Mouse (Mus musculus) heart, embryonic 11.5 days (tissue): ENCODE measurements around the gene Tacc2. TPM values are rescaled to one million over a fixed set of nuclear protein-coding genes. Genes with fewer than 3 reads are reported as not detected.

Experiments used
- ATAC-seq: fragments of 200-750 bp; cut with Nextera tagmentation; replicated peaks from 2 replicates; pipeline ENCODE4 v1.8.0; 2017; ENCODE audit warnings: moderate library complexity; ENCODE audit not compliant: insufficient number of reproducible peaks, low FRiP score, low TSS enrichment
- H3K27ac ChIP-seq: fragments of 300-500 bp; sonication (generic); 2 replicates; pipeline ENCODE4 v1.5.1; 2014; ENCODE audit warnings: mild to moderate bottlenecking, low read depth, low read length
- H3K27me3 ChIP-seq: fragments of 300-500 bp; sonication (generic); 2 replicates; pipeline ENCODE4 v1.6.1; 2014; ENCODE audit warnings: mild to moderate bottlenecking, low read length, mixed read lengths; ENCODE audit not compliant: control insufficient read depth, insufficient read depth
- H3K36me3 ChIP-seq: fragments of 300-500 bp; sonication (generic); 2 replicates; pipeline ENCODE4 v1.6.1; 2014; ENCODE audit warnings: mild to moderate bottlenecking, low read length, moderate library complexity, mixed read lengths; ENCODE audit not compliant: control insufficient read depth, insufficient read depth
- H3K4me1 ChIP-seq: fragments of 300-500 bp; sonication (generic); 2 replicates; pipeline ENCODE4 v1.6.1; 2014; ENCODE audit warnings: low read length; ENCODE audit not compliant: control insufficient read depth, insufficient read depth
- H3K4me2 ChIP-seq: fragments of 300-500 bp; sonication (generic); 2 replicates; pipeline ENCODE4 v1.6.1; 2014; ENCODE audit warnings: mild to moderate bottlenecking, moderate library complexity
- H3K4me3 ChIP-seq: fragments of 300-500 bp; sonication (generic); 2 replicates; pipeline ENCODE4 v1.5.1; 2014; ENCODE audit warnings: low read depth, low read length
- H3K9ac ChIP-seq: fragments of 300-500 bp; sonication (generic); 2 replicates; pipeline ENCODE4 v1.6.1; 2014; ENCODE audit warnings: mild to moderate bottlenecking, low read depth, low read length, moderate library complexity
- H3K9me3 ChIP-seq: fragments of 300-500 bp; sonication (generic); replicated peaks from 2 replicates; pipeline ENCODE4 v1.6.1; 2016; ENCODE audit warnings: low read length; ENCODE audit not compliant: control insufficient read depth
- WGBS: fragments of 180-500 bp; shearing (Covaris S2); extraction: QIAGEN DNeasy Blood & Tissue Kit; methylation state at CpG from one replicate; pipeline ENCODE4 v1.1.7; 2014; ENCODE audit not compliant: insufficient replicate concordance; 5-methylcytosine and 5-hydroxymethylcytosine counted together
- polyA plus RNA-seq: library from polyadenylated mRNA; unstranded; fragments of >200 nt; fragmentation: Nextera tagmentation; extraction: Ambion mirVana; gene quantifications from 2 replicates; pipeline ENCODE4 v1.2.1, GENCODE M21; 2014

Tacc2 gene
- polyA plus RNA-seq, 1 experiment from 2014 or later: 42.2 TPM

- ATAC-seq: no peak
- peaks cover 9% of the 10 kb centered on the region for H3K36me3 ChIP-seq
- no peak overlapping the region for H3K4me2 ChIP-seq
- no peak overlapping the region for H3K9ac ChIP-seq
- 85% methylated on average over 12 of the region's 12 CpGs for whole genome bisulfite sequencing
- no peaks in the 10 kb centered on the region for H3K27me3 ChIP-seq
- no peak overlapping the region for H3K4me3 ChIP-seq
- peaks cover 29% of the 10 kb centered on the region for H3K4me1 ChIP-seq
- H3K27ac ChIP-seq: no peak overlapping the region
- peaks cover 3% of the 10 kb centered on the region; the same call in 1 of the 2 replicates for H3K9me3 ChIP-seq
These were observed 100.5 kb downstream of the Tacc2 start for GRCm38 (mm10) chr7:130677541-130678274.

- Histone ChIP-seq H3K9me3 (peaks cover 3% of the 10 kb centered on the region; the same call in 1 of the 2 replicates), H3K4me3 (no peak overlapping the region), H3K27me3 (no peaks in the 10 kb centered on the region), H3K36me3 (peaks cover 9% of the 10 kb centered on the region), H3K27ac (no peak overlapping the region), H3K9ac (no peak overlapping the region), H3K4me1 (peaks cover 28% of the 10 kb centered on the region), H3K4me2 (no peak overlapping the region)
- no peak for ATAC-seq
- 91% methylated on average over 6 of the region's 6 CpGs for WGBS
These were observed 101.2 kb downstream of the Tacc2 start for GRCm38 (mm10) chr7:130678414-130678813.

DNA sequence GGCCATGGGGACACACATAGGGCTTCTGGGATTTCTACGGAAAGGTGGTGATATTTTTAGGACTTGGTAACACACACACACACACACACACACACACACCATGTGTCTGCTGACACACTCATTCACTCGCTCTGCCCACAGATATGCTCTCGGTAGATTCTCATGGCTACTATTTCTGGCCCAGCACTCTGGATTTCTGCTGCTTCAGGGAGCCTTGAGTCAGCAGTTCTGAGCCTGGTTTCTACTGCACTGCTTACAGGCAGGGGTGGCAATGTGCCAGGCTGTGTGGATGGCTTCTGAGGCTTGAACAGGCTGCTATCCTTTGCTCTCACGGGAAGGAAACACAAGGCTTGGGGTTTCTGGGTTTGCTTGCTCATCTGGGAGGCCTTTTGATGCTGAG is 104.6 kb downstream of the Tacc2 start:
- peak overlapping the region; percentile 8 for H3K27ac ChIP-seq
- WGBS: 34% methylated on average over 4 of the region's 4 CpGs
- H3K9ac ChIP-seq: peak overlapping the region; percentile 52; the same call in 1 of the 2 replicates

DNA sequence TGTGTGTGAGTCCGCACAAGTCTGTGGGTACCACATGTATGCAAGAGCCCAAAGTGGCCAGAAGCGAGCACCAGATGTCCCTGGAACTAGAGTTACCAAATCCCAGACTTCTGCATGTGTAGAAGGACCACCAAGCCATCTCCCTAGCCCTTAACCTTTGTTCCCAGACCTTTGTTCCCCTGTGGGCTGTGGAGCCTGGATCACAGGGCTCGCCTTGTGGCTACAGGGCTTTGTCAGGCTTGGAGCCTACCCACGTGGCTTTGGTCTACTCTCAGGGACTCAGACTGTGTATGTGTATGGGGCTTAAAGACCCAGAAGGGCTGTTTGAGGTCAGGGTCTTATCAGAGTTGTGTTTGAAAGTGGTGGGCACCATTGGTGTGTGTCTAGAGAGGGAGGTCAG is 111.4 kb downstream of the Tacc2 start:
- Histone ChIP-seq H3K9ac (no peak overlapping the region), H3K36me3 (no peaks in the 10 kb centered on the region), H3K27ac (no peak overlapping the region), H3K27me3 (no peaks in the 10 kb centered on the region), H3K4me1 (peaks cover 33% of the 10 kb centered on the region), H3K4me2 (no peak overlapping the region), H3K4me3 (no peak overlapping the region), H3K9me3 (no peaks in the 10 kb centered on the region)
- WGBS: 77% methylated on average over 4 of the region's 4 CpGs
- no peak for ATAC-seq

More for the DNA sequence above, 104.6 kb downstream of the Tacc2 start:
- Histone ChIP-seq H3K27me3 (no peaks in the 10 kb centered on the region), H3K9me3 (no peaks in the 10 kb centered on the region), H3K4me2 (no peak overlapping the region), H3K4me1 (peaks cover 25% of the 10 kb centered on the region), H3K4me3 (no peak overlapping the region), H3K36me3 (no peaks in the 10 kb centered on the region; the same call in 1 of the 2 replicates)
- no peak for ATAC-seq

DNA sequence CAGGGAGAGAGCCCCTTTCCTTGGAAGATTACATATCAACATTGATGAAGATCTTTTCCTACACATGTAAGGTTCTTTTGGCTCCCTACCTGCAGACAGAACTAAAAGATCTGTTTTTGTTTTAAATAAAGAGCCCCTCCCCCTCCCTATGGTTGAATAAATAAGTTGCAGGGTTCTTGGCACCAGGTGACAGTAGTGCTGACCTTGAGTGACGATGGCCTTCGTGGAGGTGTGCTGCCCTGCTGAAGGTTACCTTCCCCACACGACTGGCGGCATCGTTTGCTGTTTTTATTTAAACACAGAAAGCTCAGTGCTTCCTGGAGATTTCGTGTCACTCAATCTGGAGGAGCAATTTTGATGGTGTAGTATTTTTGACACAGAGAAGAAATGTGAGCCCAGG is 113.6 kb downstream of the Tacc2 start:
- no peaks in the 10 kb centered on the region for H3K9me3 ChIP-seq
- H3K27me3 ChIP-seq: no peaks in the 10 kb centered on the region
- no peak overlapping the region for H3K4me3 ChIP-seq
- 74% methylated on average over 6 of the region's 6 CpGs for WGBS
- H3K4me2 ChIP-seq: no peak overlapping the region
- no peak for ATAC-seq
- H3K36me3 ChIP-seq: no peaks in the 10 kb centered on the region
- H3K27ac ChIP-seq: no peak overlapping the region
- H3K4me1 ChIP-seq: peaks cover 50% of the 10 kb centered on the region
- no peak overlapping the region for H3K9ac ChIP-seq

GRCm38 (mm10) chr7:130691931-130692330 is 114.7 kb downstream of the Tacc2 start:
- WGBS: 35% methylated on average over 2 of the region's 2 CpGs
- H3K9ac ChIP-seq: peak overlapping the region; percentile 93; the same call in 1 of the 2 replicates
- H3K9me3 ChIP-seq: no peaks in the 10 kb centered on the region
- peak overlapping the region; percentile 98 for H3K27ac ChIP-seq
- ATAC-seq: no peak
- H3K4me2 ChIP-seq: peak overlapping the region; percentile 94
- peak overlapping the region; percentile 68; the same call in 1 of the 2 replicates for H3K4me3 ChIP-seq
- peaks cover 55% of the 10 kb centered on the region for H3K4me1 ChIP-seq
- no peaks in the 10 kb centered on the region for H3K27me3 ChIP-seq
- H3K36me3 ChIP-seq: no peaks in the 10 kb centered on the region

GRCm38 (mm10) chr7:130692392-130692942 is 115.2 kb downstream of the Tacc2 start:
- H3K4me3 ChIP-seq: peak overlapping the region; percentile 68
- no peaks in the 10 kb centered on the region for H3K36me3 ChIP-seq
- H3K27me3 ChIP-seq: no peaks in the 10 kb centered on the region
- H3K4me1 ChIP-seq: peaks cover 53% of the 10 kb centered on the region
- no peaks in the 10 kb centered on the region for H3K9me3 ChIP-seq
- peak overlapping the region; percentile 94 for H3K4me2 ChIP-seq
- under 1% methylated on average over 39 of the region's 39 CpGs for WGBS
- peak overlapping the region; percentile 98 for H3K27ac ChIP-seq
- peak overlapping the region; percentile 93 for H3K9ac ChIP-seq
- peak; percentile 73 for ATAC-seq

DNA sequence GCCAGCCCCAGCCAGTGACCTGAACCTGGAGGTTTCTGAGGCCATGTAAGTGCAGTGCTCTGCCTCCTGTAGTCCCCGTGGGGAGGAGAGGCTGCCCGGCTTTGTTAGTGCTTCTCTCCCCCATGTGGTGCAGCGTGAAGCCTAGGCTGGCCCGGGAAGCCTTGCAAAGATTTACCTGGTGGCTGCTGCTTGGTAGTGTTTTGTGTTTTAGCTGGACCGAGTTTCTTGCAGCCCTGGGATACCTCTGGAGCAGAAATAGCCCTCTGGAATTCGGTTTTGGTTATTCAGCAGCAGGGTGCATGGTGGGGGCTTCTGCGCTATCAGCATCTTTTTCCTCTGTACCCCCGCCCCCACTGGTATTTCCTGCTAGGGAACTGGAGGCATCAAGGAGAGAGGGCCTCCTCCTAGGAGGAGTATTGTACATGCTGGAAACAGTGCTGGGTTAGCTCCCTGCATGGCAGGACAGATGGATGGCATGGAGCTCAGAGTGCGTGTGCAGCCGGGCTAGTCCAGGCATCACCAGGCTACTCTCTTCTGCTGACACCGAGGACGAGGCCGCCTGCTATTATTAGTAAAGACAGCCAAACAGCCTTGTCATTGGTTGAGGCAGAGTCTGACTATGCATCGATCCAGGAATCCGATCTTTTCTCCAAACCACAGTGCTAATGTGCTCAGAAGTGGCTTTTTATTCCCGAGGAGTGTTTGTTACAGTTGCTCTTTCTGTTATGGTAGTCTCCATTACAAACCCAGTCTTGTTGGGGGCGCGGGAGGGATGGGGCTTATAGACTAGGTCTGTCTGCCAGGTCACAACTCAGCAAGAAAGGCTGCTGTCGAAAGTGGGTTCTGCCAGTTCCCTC is 115.9 kb downstream of the Tacc2 start:
- H3K36me3 ChIP-seq: no peaks in the 10 kb centered on the region
- H3K9ac ChIP-seq: peak overlapping the region; percentile 93
- H3K9me3 ChIP-seq: no peaks in the 10 kb centered on the region
- peak; percentile 62 for ATAC-seq
- H3K4me2 ChIP-seq: peak overlapping the region; percentile 94
- 2% methylated on average over 19 of the region's 19 CpGs for WGBS
- peaks cover 56% of the 10 kb centered on the region for H3K4me1 ChIP-seq
- no peaks in the 10 kb centered on the region for H3K27me3 ChIP-seq
- H3K27ac ChIP-seq: peak overlapping the region; percentile 98
- peak overlapping the region; percentile 68 for H3K4me3 ChIP-seq
